Mouse (Mus musculus) right cerebral cortex, adult 2 months (tissue): ENCODE measurements around the gene Fndc3b.

Experiments used
- DNase-seq, 2 experiments: peaks; one replicate each; pipeline ENCODE4 v3.0.0; 2021 to 2022; ENCODE audit warnings: low spot score in 2 of 2

The Fndc3b gene

GRCm38 (mm10) chr3:27670416-27670815, 40.7 kb downstream of the Fndc3b start:
- no peak for DNase-seq

- DNase-seq = no peak
Measured at GRCm38 (mm10) chr3:27667280-27667679, 43.8 kb downstream of the Fndc3b start.

GRCm38 (mm10) chr3:27665338-27665737, 45.8 kb downstream of the Fndc3b start:
- DNase-seq = no peak

GRCm38 (mm10) chr3:27663221-27663620, 47.9 kb downstream of the Fndc3b start:
- DNase-seq = no peak

GRCm38 (mm10) chr3:27658198-27658763, 52.8 kb downstream of the Fndc3b start:
- no peak for DNase-seq

- DNase-seq = no peak
Measured at GRCm38 (mm10) chr3:27656764-27657390, 54.2 kb downstream of the Fndc3b start.

- no peak for DNase-seq
Measured at GRCm38 (mm10) chr3:27655673-27656072, 55.4 kb downstream of the Fndc3b start.

- DNase-seq = no peak
Measured at GRCm38 (mm10) chr3:27655042-27655441, 56.1 kb downstream of the Fndc3b start.

GRCm38 (mm10) chr3:27652451-27653011, 58.6 kb downstream of the Fndc3b start:
- no peak for DNase-seq

- no peak for DNase-seq
Measured at GRCm38 (mm10) chr3:27651731-27652130, 59.4 kb downstream of the Fndc3b start.

- no peak for DNase-seq
Measured at GRCm38 (mm10) chr3:27650083-27650482, 61.0 kb downstream of the Fndc3b start.

- no peak for DNase-seq
Measured at GRCm38 (mm10) chr3:27649316-27649715, 61.8 kb downstream of the Fndc3b start.

GRCm38 (mm10) chr3:27642381-27642780, 68.7 kb downstream of the Fndc3b start:
- DNase-seq = no peak

GRCm38 (mm10) chr3:27639701-27640100, 71.4 kb downstream of the Fndc3b start:
- DNase-seq = no peak

- DNase-seq = no peak
Measured at GRCm38 (mm10) chr3:27637046-27637661, 74.0 kb downstream of the Fndc3b start.

- DNase-seq = no peak
Measured at GRCm38 (mm10) chr3:27635776-27636175, 75.3 kb downstream of the Fndc3b start.

GRCm38 (mm10) chr3:27632880-27633279, 78.2 kb downstream of the Fndc3b start:
- no peak for DNase-seq

- no peak for DNase-seq
Measured at GRCm38 (mm10) chr3:27631112-27631511, 80.0 kb downstream of the Fndc3b start.

- DNase-seq = no peak
Measured at GRCm38 (mm10) chr3:27629716-27630115, 81.4 kb downstream of the Fndc3b start.

- no peak for DNase-seq
Measured at GRCm38 (mm10) chr3:27626301-27626700, 84.8 kb downstream of the Fndc3b start.

GRCm38 (mm10) chr3:27625592-27625985, 85.5 kb downstream of the Fndc3b start:
- no peak for DNase-seq

GRCm38 (mm10) chr3:27624974-27625591, 86.0 kb downstream of the Fndc3b start:
- no peak for DNase-seq

- DNase-seq = no peak
Measured at GRCm38 (mm10) chr3:27622451-27622850, 88.7 kb downstream of the Fndc3b start.
